Mouse (Mus musculus): ENCODE data around the gene Nagk. TPM values are rescaled to one million over a fixed set of nuclear protein-coding genes. Genes with fewer than 3 reads are reported as not detected.
A peak's percentile ranks its signal among the peaks of the same experiment; 100 is the strongest.

The Nagk gene
- total and polyA plus RNA-seq, 3 experiments = 4.8 to 11.6 (median 9.8) TPM

- H3K36me3 ChIP-seq (replicated peaks in 1 of 2; ENCODE audit: control insufficient read depth in 1 of 2, insufficient read depth in 1 of 2, low read length in 1 of 2) = peaks cover 50 to 79% of the 10 kb centered on the region in 2 experiments
- H3K79me2 ChIP-seq (replicated peaks; ENCODE audit: control insufficient read depth, extremely low read depth, insufficient read depth, poor library complexity, severe bottlenecking) = no peaks in the 10 kb centered on the region
- H3K9ac ChIP-seq (ENCODE audit: insufficient read depth, low read depth) = no peak overlapping the region
- H3K4me2 ChIP-seq (ENCODE audit: insufficient read depth, low read depth, poor library complexity, severe bottlenecking) = no peak overlapping the region
- in situ Hi-C loops (cut with MboI; ENCODE audit: low pct_ligation_motif_present, low pct_unique_long_range_greater_than_20kb, low sequenced_read_pairs) = no loop called here
- H3K9me3 ChIP-seq (replicated peaks; ENCODE audit: low read length) = no peaks in the 10 kb centered on the region
- no peak overlapping the region for H3K27ac ChIP-seq (ENCODE audit: insufficient read depth, low read depth)
- TF ChIP-seq KAT2A (IDR thresholded peaks at IDR 0.05; ENCODE audit: insufficient replicate concordance, low read length) = no peak
- no peak for TF ChIP-seq CTCF (conservative IDR thresholded peaks at IDR 0.05 in 1 of 2, IDR thresholded peaks at IDR 0.05 in 1 of 2; ENCODE audit: low read depth in 2 of 2, low read length in 2 of 2)
- no peak for TF ChIP-seq ZKSCAN1 (IDR thresholded peaks at IDR 0.05; ENCODE audit: borderline replicate concordance, low read depth, low read length)
- TF ChIP-seq USF1 (IDR thresholded peaks at IDR 0.05; ENCODE audit: low read depth, low read length) = no peak
- TF ChIP-seq GABPA (IDR thresholded peaks at IDR 0.05; ENCODE audit: insufficient replicate concordance, low read depth, low read length) = no peak
- no peak for TF ChIP-seq RCOR1 (conservative IDR thresholded peaks at IDR 0.05; ENCODE audit: low read depth, low read length)
- no peak for TF ChIP-seq EP300 (IDR thresholded peaks at IDR 0.05; ENCODE audit: low read length)
- TF ChIP-seq POLR2A (IDR thresholded peaks at IDR 0.05; ENCODE audit: low read depth, low read length) = no peak
- no peak for TF ChIP-seq JUND (conservative IDR thresholded peaks at IDR 0.05; ENCODE audit: low read depth, low read length)
- TF ChIP-seq HCFC1 (IDR thresholded peaks at IDR 0.05; ENCODE audit: low read depth, low read length) = no peak
- TF ChIP-seq MAZ (IDR thresholded peaks at IDR 0.05; ENCODE audit: low read depth, low read length) = no peak
- no peak for TF ChIP-seq NELFE (IDR thresholded peaks at IDR 0.05; ENCODE audit: low read depth, low read length)
- no peak for TF ChIP-seq ZMIZ1 (IDR thresholded peaks at IDR 0.05; ENCODE audit: low read depth, low read length)
- no peak for TF ChIP-seq CHD2 (IDR thresholded peaks at IDR 0.05; ENCODE audit: low read length)
- no peak for TF ChIP-seq TBP (conservative IDR thresholded peaks at IDR 0.05; ENCODE audit: low read depth, low read length)
- no peak for TF ChIP-seq TCF12 (IDR thresholded peaks at IDR 0.05; ENCODE audit: low read depth, low read length)
- no peaks in the 10 kb centered on the region for H3K27me3 ChIP-seq (replicated peaks)
- dilution Hi-C loops (cut with MboI; ENCODE audit: extremely low pct_ligation_motif_present, extremely low pct_unique_long_range_greater_than_20kb, low sequenced_read_pairs) = no loop called here
- H3K4me1 ChIP-seq (ENCODE audit: control insufficient read depth in 1 of 2, insufficient read depth in 2 of 2) = peaks cover 2 to 8% of the 10 kb centered on the region in 2 experiments
- DNase-seq (ENCODE audit: extremely low read depth) = no peak
- H3K4me3 ChIP-seq (replicated peaks in 1 of 3; ENCODE audit: low read depth in 2 of 3, low read length in 2 of 3, poor library complexity in 1 of 3) = no peak overlapping the region
These were observed 8.1 kb downstream of the Nagk start for GRCm38 (mm10) chr6:83802846-83803245.

- DNase-seq (ENCODE audit: extremely low read depth) = no peak
- Histone ChIP-seq H3K27ac (ENCODE audit: insufficient read depth, low read depth) (no peak overlapping the region), H3K79me2 (replicated peaks; ENCODE audit: control insufficient read depth, extremely low read depth, insufficient read depth, poor library complexity, severe bottlenecking) (no peaks in the 10 kb centered on the region; the same call in 1 of the 2 replicates), H3K9ac (ENCODE audit: insufficient read depth, low read depth) (no peak overlapping the region), H3K4me1 (ENCODE audit: control insufficient read depth in 1 of 2, insufficient read depth in 2 of 2) (no peaks in the 10 kb centered on the region), H3K36me3 (replicated peaks in 1 of 2; ENCODE audit: control insufficient read depth in 1 of 2, insufficient read depth in 1 of 2, low read length in 1 of 2) (peaks cover 32 to 66% of the 10 kb centered on the region in 2 experiments), H3K27me3 (replicated peaks) (no peaks in the 10 kb centered on the region), H3K4me3 (replicated peaks in 1 of 3; ENCODE audit: low read depth in 2 of 3, low read length in 2 of 3, poor library complexity in 1 of 3) (no peak overlapping the region), H3K4me2 (ENCODE audit: insufficient read depth, low read depth, poor library complexity, severe bottlenecking) (no peak overlapping the region), H3K9me3 (replicated peaks; ENCODE audit: low read length) (no peaks in the 10 kb centered on the region)
- dilution Hi-C loops (cut with MboI; ENCODE audit: extremely low pct_ligation_motif_present, extremely low pct_unique_long_range_greater_than_20kb, low sequenced_read_pairs) (no loop called here), in situ Hi-C loops (cut with MboI; ENCODE audit: low pct_ligation_motif_present, low pct_unique_long_range_greater_than_20kb, low sequenced_read_pairs) (no loop called here)
- TF ChIP-seq CHD2 (IDR thresholded peaks at IDR 0.05; ENCODE audit: low read length) = no peak
- no peak for TF ChIP-seq IRF4 (IDR thresholded peaks at IDR 0.05; ENCODE audit: low read depth, low read length)
- TF ChIP-seq CTCF (conservative IDR thresholded peaks at IDR 0.05 in 1 of 2, IDR thresholded peaks at IDR 0.05 in 1 of 2; ENCODE audit: low read depth in 2 of 2, low read length in 2 of 2) = peak in 1 of 2 experiments; percentile 15; a peak in 1 of 4 replicates
These were observed 21.0 kb downstream of the Nagk start for GRCm38 (mm10) chr6:83815801-83816200.

Measured in CH12.LX (cell line).